Mouse (Mus musculus) liver, embryonic 12.5 days (tissue): Measurements from ENCODE around the gene Anapc2. TPM values are rescaled to one million over a fixed set of nuclear protein-coding genes. Genes with fewer than 3 reads are reported as not detected.

Experiments
- ATAC-seq: fragments of 200-750 bp; cut with Nextera tagmentation; 2 replicates; pipeline ENCODE4 v1.8.0; 2017; ENCODE audit warnings: moderate number of reproducible peaks, mild to moderate bottlenecking, moderate library complexity
- H3K27ac ChIP-seq: fragments of 300-500 bp; sonication (generic); 2 replicates; pipeline ENCODE4 v1.5.1; 2016; ENCODE audit warnings: mild to moderate bottlenecking
- H3K27me3 ChIP-seq: fragments of 300-500 bp; sonication (generic); replicated peaks from 2 replicates; pipeline ENCODE4 v1.6.1; 2016; ENCODE audit warnings: mild to moderate bottlenecking, moderate library complexity
- H3K36me3 ChIP-seq: fragments of 300-500 bp; sonication (generic); 2 replicates; pipeline ENCODE4 v1.6.1; 2016; ENCODE audit warnings: mild to moderate bottlenecking, moderate library complexity
- H3K4me1 ChIP-seq: fragments of 300-500 bp; sonication (generic); 2 replicates; pipeline ENCODE4 v1.6.1; 2016
- H3K4me2 ChIP-seq: fragments of 300-500 bp; sonication (generic); 2 replicates; pipeline ENCODE4 v1.6.1; 2016; ENCODE audit warnings: mild to moderate bottlenecking, moderate library complexity
- H3K4me3 ChIP-seq: fragments of 300-500 bp; sonication (generic); 2 replicates; pipeline ENCODE4 v1.5.1; 2016; ENCODE audit warnings: mild to moderate bottlenecking, moderate library complexity
- H3K9ac ChIP-seq: fragments of 300-500 bp; sonication (generic); 2 replicates; pipeline ENCODE4 v1.6.1; 2016; ENCODE audit warnings: mild to moderate bottlenecking, moderate library complexity
- H3K9me3 ChIP-seq: fragments of 300-500 bp; sonication (generic); replicated peaks from 2 replicates; pipeline ENCODE4 v1.6.1; 2016; ENCODE audit warnings: mild to moderate bottlenecking, moderate library complexity
- WGBS: fragments of 180-500 bp; shearing (Covaris S2); methylation state at CpG from one replicate; pipeline ENCODE4 v1.1.7; 2016; ENCODE audit not compliant: insufficient replicate concordance; 5-methylcytosine and 5-hydroxymethylcytosine counted together
- polyA plus RNA-seq: library from polyadenylated mRNA; unstranded; fragments of >200 nt; fragmentation: Nextera tagmentation; extraction: Ambion mirVana; gene quantifications from 2 replicates; pipeline ENCODE4 v1.2.1, GENCODE M21; 2016

Gene Anapc2
- polyA plus RNA-seq, 1 experiment from 2014 or later: 63.6 TPM

DNA sequence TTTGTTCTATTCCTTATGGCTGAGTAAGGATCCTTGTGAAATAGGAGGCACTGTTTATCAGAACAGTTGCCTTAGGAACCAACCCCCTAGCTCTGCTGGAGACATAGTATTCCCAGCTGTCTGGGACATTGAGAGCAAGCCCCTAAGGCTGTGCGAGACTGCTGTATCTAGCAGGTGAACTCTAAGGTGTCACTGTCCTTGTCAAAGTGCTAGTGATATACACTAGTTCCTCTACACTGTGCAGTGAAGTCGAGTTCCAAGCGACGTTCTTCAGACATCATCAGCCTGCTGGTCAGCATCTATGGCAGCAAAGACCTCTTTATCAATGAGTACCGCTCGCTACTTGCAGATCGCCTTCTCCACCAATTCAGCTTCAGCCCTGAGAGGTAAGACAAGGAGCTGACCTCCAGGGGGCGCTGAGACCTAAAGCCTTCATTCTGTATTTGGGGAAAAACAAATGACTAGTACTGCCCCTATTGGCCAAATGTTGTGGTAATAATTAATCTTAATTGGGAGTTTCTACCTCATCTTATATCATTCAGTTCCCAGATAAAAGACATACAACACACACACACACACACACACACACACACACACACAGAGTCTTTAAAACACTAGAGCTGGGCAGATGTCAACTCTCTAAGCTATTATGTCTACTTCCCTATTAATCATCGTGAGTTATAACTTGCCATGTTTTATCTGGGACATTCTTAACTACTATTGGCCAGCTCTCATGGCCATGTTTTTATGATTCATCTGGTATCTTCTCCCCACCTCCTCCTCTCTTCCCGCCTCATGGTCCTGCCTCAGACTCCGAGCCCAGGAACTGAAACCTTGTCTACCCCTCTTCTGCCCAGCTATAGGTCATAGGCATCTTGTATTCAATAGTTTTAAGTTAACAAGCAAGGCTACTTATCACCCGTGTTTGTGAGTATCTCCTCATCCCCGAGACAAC, 6.9 kb downstream of the Anapc2 start:
- WGBS: 57% methylated on average over 13 of the region's 13 CpGs
- ATAC-seq: peak; percentile 46; the same call in 1 of the 2 replicates
- Histone ChIP-seq H3K9ac (no peak overlapping the region), H3K36me3 (peaks cover 99% of the 10 kb centered on the region), H3K4me2 (no peak overlapping the region), H3K4me3 (no peak overlapping the region), H3K9me3 (no peaks in the 10 kb centered on the region), H3K27ac (no peak overlapping the region), H3K27me3 (no peaks in the 10 kb centered on the region), H3K4me1 (no peaks in the 10 kb centered on the region)

DNA sequence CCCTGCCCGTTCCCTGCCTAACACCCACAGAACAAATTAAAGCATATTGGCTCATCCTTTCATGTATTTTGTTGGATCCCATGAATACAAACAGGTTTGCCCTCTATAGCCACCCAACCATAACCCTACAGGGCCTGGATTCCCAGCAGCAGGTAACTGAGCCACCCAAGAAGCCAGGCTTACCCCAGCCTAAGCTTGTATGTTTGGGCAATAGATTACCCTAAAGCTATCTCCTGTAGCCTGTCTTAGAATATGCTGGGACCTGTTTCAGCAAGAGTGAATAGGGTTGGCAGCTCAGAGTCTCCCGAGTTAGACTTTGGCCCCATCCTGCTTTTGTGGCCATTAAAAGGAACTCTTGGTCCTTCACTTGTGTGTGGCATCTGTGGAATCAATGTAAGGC, 13.3 kb downstream of the Anapc2 start:
- no peak overlapping the region for H3K4me2 ChIP-seq
- H3K27me3 ChIP-seq: peaks cover 29% of the 10 kb centered on the region
- H3K9ac ChIP-seq: no peak overlapping the region
- peaks cover 20% of the 10 kb centered on the region for H3K4me1 ChIP-seq
- 81% methylated on average over 2 of the region's 2 CpGs for WGBS
- H3K4me3 ChIP-seq: no peak overlapping the region
- H3K27ac ChIP-seq: no peak overlapping the region
- ATAC-seq: no peak
- H3K9me3 ChIP-seq: no peaks in the 10 kb centered on the region
- peaks cover 58% of the 10 kb centered on the region for H3K36me3 ChIP-seq

DNA sequence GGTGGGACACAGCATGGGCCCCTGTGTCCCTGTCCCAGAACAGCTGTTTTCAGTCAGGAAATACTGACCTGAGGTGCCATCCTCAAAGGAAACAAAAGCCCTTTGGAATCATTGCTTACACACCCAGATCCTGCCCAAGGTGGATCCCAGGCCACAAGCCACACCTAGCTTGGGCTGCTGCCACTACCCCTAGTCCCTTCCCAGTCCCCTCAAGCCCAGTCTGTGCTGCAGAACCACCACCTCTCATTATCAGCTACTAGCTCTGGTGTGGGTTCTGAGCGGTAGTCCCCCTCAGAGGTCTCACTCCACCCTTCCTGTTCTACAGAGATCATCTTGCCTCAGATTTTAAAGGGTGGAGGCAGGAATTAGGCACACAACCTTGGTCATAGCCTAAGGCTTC, 14.0 kb downstream of the Anapc2 start:
- Histone ChIP-seq H3K4me2 (peak overlapping the region; percentile 21), H3K9me3 (no peaks in the 10 kb centered on the region), H3K27me3 (peaks cover 37% of the 10 kb centered on the region), H3K27ac (no peak overlapping the region), H3K4me1 (peaks cover 20% of the 10 kb centered on the region), H3K9ac (no peak overlapping the region), H3K36me3 (peaks cover 50% of the 10 kb centered on the region), H3K4me3 (no peak overlapping the region)
- WGBS: 8% methylated on average over 1 of the region's 1 CpGs
- peak; percentile 43; the same call in 1 of the 2 replicates for ATAC-seq

DNA sequence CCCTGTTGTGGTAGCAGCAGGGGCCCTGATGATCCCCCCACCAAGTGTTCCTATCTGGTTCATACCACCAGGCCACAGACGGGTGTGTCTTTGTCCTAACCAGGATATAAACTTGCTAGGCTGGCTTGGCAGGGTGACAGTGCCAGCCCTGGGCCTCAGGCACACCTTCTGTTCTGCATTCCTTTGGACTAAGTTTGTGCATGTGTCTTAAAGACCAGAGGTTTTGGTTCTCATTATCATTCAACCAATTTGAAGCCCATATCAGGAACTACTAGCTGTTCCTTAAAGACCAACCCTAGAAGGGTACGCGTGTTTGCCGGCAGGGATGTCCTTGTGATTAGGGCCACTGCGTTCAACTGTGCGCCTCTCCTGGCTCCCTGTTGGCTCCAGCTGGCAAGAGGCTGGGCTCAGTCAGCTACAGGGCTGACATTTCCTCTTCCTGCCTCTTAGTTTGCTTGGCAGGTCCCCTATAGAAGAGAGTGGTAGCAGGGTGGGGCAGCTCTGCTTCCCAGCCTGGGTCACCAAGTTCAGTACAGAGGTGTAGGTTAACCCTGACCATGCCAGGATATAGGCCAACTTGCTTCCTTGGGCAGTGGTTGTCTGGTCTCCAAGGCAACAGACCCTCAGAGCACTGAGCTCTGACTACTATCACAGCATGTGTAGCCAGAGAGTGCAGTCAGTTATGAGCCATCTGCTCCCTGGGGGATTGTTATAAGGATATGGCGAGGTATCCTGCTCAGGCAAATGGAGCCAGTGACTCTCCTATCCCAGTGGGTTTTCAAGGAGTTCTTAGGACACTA, 14.8 kb downstream of the Anapc2 start:
- Histone ChIP-seq H3K4me1 (peaks cover 25% of the 10 kb centered on the region), H3K4me2 (peak overlapping the region; percentile 21), H3K9ac (no peak overlapping the region), H3K4me3 (no peak overlapping the region), H3K27ac (no peak overlapping the region), H3K27me3 (peaks cover 44% of the 10 kb centered on the region), H3K9me3 (no peaks in the 10 kb centered on the region), H3K36me3 (peaks cover 45% of the 10 kb centered on the region)
- ATAC-seq: peak; percentile 56; the same call in 1 of the 2 replicates
- 33% methylated on average over 7 of the region's 7 CpGs for WGBS

DNA sequence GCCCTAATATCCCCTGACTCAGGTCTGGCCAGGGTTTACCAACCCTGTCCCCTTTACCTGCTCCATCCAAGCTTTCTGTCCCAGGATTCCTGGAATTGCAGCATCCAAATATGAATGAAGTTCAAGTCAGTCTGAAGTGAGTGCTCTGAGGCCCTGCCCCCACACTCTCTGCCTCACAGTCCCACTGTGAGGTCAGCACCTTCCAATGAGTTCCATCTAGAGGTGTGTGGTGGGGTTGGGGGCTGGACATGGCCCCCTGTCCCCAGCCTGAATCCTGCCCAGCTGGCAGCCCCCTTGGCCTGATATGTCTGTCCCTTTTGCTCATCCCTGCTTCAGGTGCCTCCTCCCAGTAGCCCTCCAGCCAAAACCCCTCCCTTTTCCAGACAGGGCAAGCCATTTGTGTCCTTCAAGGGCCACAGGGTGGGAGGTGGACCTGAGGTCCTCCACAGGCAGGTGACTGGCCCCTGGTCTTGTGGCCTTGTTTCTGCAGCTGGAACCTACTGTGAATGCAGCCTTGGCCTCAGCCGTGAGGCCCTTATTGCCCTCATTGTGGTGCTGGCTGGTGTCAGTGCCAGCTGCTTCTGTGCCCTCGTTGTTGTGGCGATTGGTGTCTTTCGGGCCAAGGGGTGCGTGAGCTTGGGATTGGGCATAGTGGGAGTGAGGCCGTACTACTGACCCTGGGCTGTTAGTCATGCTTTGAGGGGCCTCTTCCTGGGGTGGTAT, 15.8 kb downstream of the Anapc2 start, which contains the start of gene Tmem210:
Tmem210 (plus strand) TSS at position 219 of the 723 bp plus-strand sequence.
- Histone ChIP-seq H3K4me2 (peak within 1 kb of the TSS; percentile 21; the same call in 1 of the 2 replicates), H3K36me3 (peaks cover 34% of the 10 kb centered on the region), H3K4me3 (no peak within 1 kb of the TSS), H3K9me3 (no peaks in the 10 kb centered on the region), H3K4me1 (peaks cover 31% of the 10 kb centered on the region), H3K9ac (no peak within 1 kb of the TSS), H3K27me3 (peaks cover 54% of the 10 kb centered on the region), H3K27ac (no peak within 1 kb of the TSS)
- ATAC-seq: no peak
- WGBS: 79% methylated on average over 6 of the region's 6 CpGs

DNA sequence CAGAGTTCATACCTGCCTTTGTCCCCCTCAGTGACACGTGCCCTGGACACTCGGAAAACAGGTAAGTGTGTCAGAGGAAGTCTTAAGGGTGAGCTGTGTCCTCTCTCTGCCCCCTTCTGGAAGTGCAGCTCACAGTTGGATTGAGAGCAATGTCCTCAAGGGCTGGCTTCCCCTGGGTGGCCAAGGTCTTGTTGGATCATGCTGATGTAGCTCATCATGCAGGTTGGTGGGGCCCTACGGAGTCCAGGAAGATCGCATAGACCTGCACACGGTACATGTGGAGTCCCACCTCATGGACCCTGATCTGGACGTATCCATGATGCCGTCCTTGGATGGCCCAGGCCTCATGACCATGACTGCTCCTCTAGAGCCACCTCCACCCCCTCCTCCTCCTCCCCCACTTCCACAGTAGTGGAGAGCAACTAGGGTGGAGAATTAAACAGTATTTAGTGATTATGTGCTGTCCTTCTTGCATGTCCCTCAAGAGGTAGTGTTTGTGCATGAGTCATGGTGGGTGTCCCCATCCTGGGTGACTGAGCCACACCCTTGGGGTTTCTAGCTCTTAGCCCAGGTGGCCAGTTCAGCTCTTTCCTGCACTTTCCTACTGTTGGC, 16.6 kb downstream of the Anapc2 start:
- Histone ChIP-seq H3K9ac (no peak overlapping the region), H3K36me3 (peaks cover 26% of the 10 kb centered on the region), H3K4me2 (no peak overlapping the region), H3K27me3 (peaks cover 62% of the 10 kb centered on the region), H3K4me1 (peaks cover 31% of the 10 kb centered on the region), H3K9me3 (no peaks in the 10 kb centered on the region), H3K4me3 (no peak overlapping the region), H3K27ac (no peak overlapping the region)
- no peak for ATAC-seq
- WGBS: 68% methylated on average over 7 of the region's 7 CpGs

DNA sequence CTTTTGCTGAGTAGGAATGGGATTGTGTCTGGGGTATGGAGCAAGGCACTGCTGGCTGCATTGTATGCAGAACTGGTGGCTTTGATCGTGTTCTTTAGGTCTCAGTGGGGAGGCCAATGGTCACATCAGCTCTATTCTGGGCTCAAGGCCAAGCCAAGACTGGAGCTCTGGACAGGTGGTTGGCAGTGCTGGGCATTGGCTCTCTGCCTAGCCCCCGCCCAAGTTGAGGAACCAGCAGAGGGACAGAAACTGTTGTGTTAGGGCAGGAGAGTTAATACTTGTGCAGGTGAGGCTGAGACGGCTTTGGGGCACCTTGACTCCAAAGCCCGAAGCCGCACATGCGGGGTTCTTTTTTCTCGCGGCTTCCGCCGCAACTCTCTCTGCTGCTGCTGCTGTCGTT, 17.4 kb downstream of the Anapc2 start, which contains the start of gene Lrrc26:
Lrrc26 (plus strand) TSS at position 265 of the 400 bp plus-strand sequence.
- no peak within 1 kb of the TSS for H3K4me3 ChIP-seq
- WGBS: 14% methylated on average over 11 of the region's 11 CpGs
- H3K36me3 ChIP-seq: peaks cover 18% of the 10 kb centered on the region
- peaks cover 31% of the 10 kb centered on the region for H3K4me1 ChIP-seq
- ATAC-seq: no peak
- H3K9me3 ChIP-seq: no peaks in the 10 kb centered on the region
- H3K27ac ChIP-seq: no peak within 1 kb of the TSS
- H3K4me2 ChIP-seq: no peak within 1 kb of the TSS
- H3K27me3 ChIP-seq: peaks cover 70% of the 10 kb centered on the region
- no peak within 1 kb of the TSS for H3K9ac ChIP-seq

DNA sequence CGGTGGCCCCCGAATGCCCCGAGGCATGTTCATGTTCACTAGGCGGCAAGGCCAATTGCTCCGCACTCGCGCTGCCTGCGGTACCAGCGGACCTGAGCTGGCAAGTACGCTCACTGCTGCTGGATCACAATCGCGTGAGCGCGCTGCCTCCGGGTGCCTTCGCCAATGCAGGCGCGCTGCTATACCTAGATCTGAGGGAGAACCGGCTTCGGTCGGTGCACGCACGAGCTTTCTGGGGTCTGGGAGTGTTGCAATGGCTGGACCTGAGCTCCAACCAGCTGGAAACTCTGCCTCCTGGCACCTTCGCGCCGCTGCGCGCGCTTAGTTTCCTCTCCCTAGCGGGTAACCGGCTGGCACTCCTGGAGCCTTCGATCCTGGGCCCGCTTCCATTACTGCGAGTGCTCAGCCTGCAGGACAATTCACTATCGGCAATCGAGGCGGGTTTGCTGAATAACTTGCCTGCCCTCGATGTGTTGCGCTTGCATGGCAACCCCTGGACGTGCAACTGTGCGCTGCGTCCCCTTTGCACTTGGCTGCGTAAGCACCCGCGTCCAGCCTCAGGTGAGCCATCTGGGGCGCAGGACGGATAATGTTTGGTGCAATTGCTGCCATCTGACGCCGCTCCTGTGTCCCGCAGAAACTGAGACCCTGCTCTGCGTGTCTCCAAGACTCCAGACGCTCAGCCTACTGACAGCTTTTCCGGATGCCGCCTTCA, 18.0 kb downstream of the Anapc2 start:
- Histone ChIP-seq H3K4me1 (peaks cover 31% of the 10 kb centered on the region), H3K4me2 (no peak overlapping the region), H3K9ac (no peak overlapping the region), H3K27ac (no peak overlapping the region), H3K27me3 (peaks cover 76% of the 10 kb centered on the region), H3K4me3 (no peak overlapping the region), H3K36me3 (peaks cover 12% of the 10 kb centered on the region), H3K9me3 (no peaks in the 10 kb centered on the region)
- ATAC-seq: no peak
- WGBS: 3% methylated on average over 54 of the region's 54 CpGs

DNA sequence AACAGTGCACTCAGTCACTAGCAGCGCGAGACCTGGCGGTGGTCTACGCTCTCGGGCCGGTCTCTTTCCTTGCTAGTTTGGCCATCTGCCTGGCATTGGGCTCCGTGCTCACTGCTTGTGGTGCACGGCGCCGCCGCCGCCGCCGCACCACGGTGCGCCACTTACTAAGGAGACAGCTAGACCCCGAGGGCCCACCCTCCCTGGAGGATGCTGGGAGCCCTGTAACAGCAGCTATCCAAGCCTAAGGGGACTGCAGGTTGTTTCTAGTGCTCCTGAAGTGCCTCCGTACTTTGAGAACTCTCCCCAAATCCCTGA, 18.5 kb downstream of the Anapc2 start:
- H3K4me2 ChIP-seq: no peak overlapping the region
- H3K4me1 ChIP-seq: peaks cover 28% of the 10 kb centered on the region
- no peak overlapping the region for H3K9ac ChIP-seq
- no peak overlapping the region for H3K4me3 ChIP-seq
- peaks cover 7% of the 10 kb centered on the region for H3K36me3 ChIP-seq
- no peak for ATAC-seq
- H3K27me3 ChIP-seq: peaks cover 81% of the 10 kb centered on the region
- 4% methylated on average over 18 of the region's 18 CpGs for WGBS
- no peak overlapping the region for H3K27ac ChIP-seq
- H3K9me3 ChIP-seq: no peaks in the 10 kb centered on the region

DNA sequence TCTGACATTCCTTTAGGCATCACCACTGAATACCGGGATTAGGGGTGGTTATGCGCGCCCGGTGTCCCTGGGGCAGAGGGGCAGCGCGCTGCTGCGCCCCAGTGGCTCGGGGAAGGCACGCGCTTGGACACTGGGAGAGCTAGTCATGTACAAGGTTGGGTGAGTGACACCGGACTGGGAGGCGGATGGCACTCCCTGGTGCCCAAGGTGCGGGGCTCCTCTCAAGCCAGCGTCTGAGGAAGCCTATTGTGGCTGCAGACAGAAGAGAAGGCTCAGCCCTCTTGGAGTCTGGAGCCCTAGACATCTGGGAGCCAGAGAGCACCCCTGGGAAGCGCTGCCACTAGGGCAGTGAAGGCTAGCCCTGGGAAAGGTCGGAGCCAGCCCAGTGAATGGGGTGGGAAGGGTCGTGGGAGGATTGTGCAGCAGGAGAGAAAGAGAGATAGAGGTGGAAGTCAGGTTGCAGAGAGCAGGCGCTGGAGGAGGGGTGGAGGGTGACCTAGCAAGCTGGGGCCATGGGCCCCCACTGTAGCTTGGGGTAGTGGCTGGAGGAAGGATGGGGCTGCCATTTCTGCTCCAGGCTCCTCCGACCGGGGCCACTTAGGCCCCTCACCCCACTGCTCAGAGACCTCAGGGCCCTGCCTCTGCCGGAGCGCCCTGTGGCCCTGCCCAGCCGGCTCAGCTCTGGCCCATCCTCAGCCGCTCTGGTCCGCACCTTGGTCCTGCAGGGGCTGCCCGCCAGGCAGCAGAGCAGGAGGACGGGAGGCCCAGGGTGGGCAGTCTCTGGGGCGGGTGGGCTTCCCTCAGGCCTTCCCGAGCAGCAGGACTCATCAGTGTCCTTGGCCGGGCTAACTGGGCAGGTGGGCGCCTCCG, 19.1 kb downstream of the Anapc2 start:
- Histone ChIP-seq H3K9me3 (no peaks in the 10 kb centered on the region), H3K9ac (no peak overlapping the region), H3K4me1 (peaks cover 21% of the 10 kb centered on the region), H3K27me3 (peaks cover 88% of the 10 kb centered on the region), H3K27ac (no peak overlapping the region), H3K36me3 (peaks cover under 1% of the 10 kb centered on the region; the same call in 1 of the 2 replicates), H3K4me3 (no peak overlapping the region), H3K4me2 (peak overlapping the region; percentile 60)
- no peak for ATAC-seq
- 10% methylated on average over 32 of the region's 32 CpGs for WGBS
